ENCODE assay signal across 15 mouse cellular contexts in genomic region chr4:24625951-24626584, GRCm38 (mm10).
DNase-seq lines count a peak whose midpoint lies in the region; ATAC-seq and TF ChIP-seq lines count a peak whose summit lies in the region.
"Had no signal": no experiment of that assay in that cellular context is flagged by ENCODE, and none has a peak within 500 bp of the region (broad histone marks: within the 10 kb centered on the region; RNA-seq: fewer than 3 reads in every experiment).

No protein-coding gene starts in this region.

- no peak overlapping the region for H3K27ac ChIP-seq in intestine, embryonic 15.5 days
- H3K27ac ChIP-seq in intestine, postnatal 0 days (ENCODE audit: low read depth, low read length): no peak overlapping the region
- H3K27ac ChIP-seq in embryonic facial prominence, embryonic 14.5 days (replicated peaks; ENCODE audit: low read depth, low read length): no peak overlapping the region
- H3K27ac ChIP-seq in stomach, embryonic 16.5 days (ENCODE audit: low read length): no peak overlapping the region
- no peak overlapping the region for H3K27ac ChIP-seq in forebrain, embryonic 15.5 days (replicated peaks)
- H3K27ac ChIP-seq: hindbrain, embryonic 10.5 days had no signal

- DNase-seq in testis, postnatal 10 days (ENCODE audit: low spot score): peak; percentile 48
- DNase-seq in testis, postnatal 14 days (ENCODE audit: low spot score): no peak
- peak; percentile 40 for DNase-seq in embryonic facial prominence, embryonic 14.5 days (ENCODE audit: low spot score)
- DNase-seq in thymus, postnatal 36 days: no peak
- DNase-seq: cerebellum, adult 9-11 months; kidney, adult 2 months; layer of hippocampus, adult 9-11 months; left cerebral cortex, postnatal 4 days; lung, postnatal 10 days had no signal

- ATAC-seq in intestine, embryonic 15.5 days: peak; percentile 49; the same call in 1 of the 2 replicates
- ATAC-seq in intestine, postnatal 0 days: no peak
- peak; percentile 34; the same call in 1 of the 2 replicates for ATAC-seq in embryonic facial prominence, embryonic 14.5 days (ENCODE audit: low read depth)
- ATAC-seq in stomach, embryonic 16.5 days (ENCODE audit: insufficient read depth, low FRiP score): peak; percentile 69; the same call in 1 of the 2 replicates
- no peak for ATAC-seq in forebrain, embryonic 15.5 days (replicated peaks)
- ATAC-seq: CD4-positive, CD25-positive, alpha-beta regulatory T cell, adult 4 months had no signal

- H3K36me3 ChIP-seq in intestine, embryonic 15.5 days: no peaks in the 10 kb centered on the region
- no peaks in the 10 kb centered on the region for H3K36me3 ChIP-seq in intestine, postnatal 0 days (ENCODE audit: control insufficient read depth, insufficient read depth)
- H3K36me3 ChIP-seq in embryonic facial prominence, embryonic 14.5 days (ENCODE audit: control insufficient read depth, insufficient read depth, low read length): no peaks in the 10 kb centered on the region
- H3K36me3 ChIP-seq in stomach, embryonic 16.5 days (ENCODE audit: control insufficient read depth, insufficient read depth, low read length): no peaks in the 10 kb centered on the region
- H3K36me3 ChIP-seq in forebrain, embryonic 15.5 days: no peaks in the 10 kb centered on the region
- H3K36me3 ChIP-seq: hindbrain, embryonic 10.5 days had no signal

- H3K9me3 ChIP-seq in intestine, embryonic 15.5 days: no peaks in the 10 kb centered on the region
- no peaks in the 10 kb centered on the region for H3K9me3 ChIP-seq in intestine, postnatal 0 days (ENCODE audit: control insufficient read depth)
- no peaks in the 10 kb centered on the region for H3K9me3 ChIP-seq in embryonic facial prominence, embryonic 14.5 days (ENCODE audit: control insufficient read depth, low read length)
- H3K9me3 ChIP-seq in stomach, embryonic 16.5 days (replicated peaks; ENCODE audit: control insufficient read depth, low read length): no peaks in the 10 kb centered on the region
- no peaks in the 10 kb centered on the region for H3K9me3 ChIP-seq in forebrain, embryonic 15.5 days
- H3K9me3 ChIP-seq: hindbrain, embryonic 10.5 days had no signal

- WGBS in intestine, embryonic 15.5 days: 69% methylated on average over 13 of the region's 13 CpGs
- WGBS in intestine, postnatal 0 days: 71% methylated on average over 13 of the region's 13 CpGs
- 61% methylated on average over 13 of the region's 13 CpGs for WGBS in embryonic facial prominence, embryonic 14.5 days
- WGBS in stomach, embryonic 16.5 days: 60% methylated on average over 13 of the region's 13 CpGs
- WGBS in forebrain, embryonic 15.5 days: 80% methylated on average over 13 of the region's 13 CpGs

- H3K4me1 ChIP-seq in intestine, embryonic 15.5 days (replicated peaks): no peaks in the 10 kb centered on the region
- no peaks in the 10 kb centered on the region for H3K4me1 ChIP-seq in intestine, postnatal 0 days (replicated peaks; ENCODE audit: control insufficient read depth, insufficient read depth, low read length)
- H3K4me1 ChIP-seq in embryonic facial prominence, embryonic 14.5 days (ENCODE audit: control insufficient read depth, insufficient read depth, low read length): peaks cover 8% of the 10 kb centered on the region; the same call in 1 of the 2 replicates
- peaks cover 11% of the 10 kb centered on the region for H3K4me1 ChIP-seq in stomach, embryonic 16.5 days (ENCODE audit: control insufficient read depth, insufficient read depth, low read length)
- H3K4me1 ChIP-seq in forebrain, embryonic 15.5 days: peaks cover 13% of the 10 kb centered on the region

- no peak overlapping the region for H3K9ac ChIP-seq in intestine, embryonic 15.5 days
- no peak overlapping the region for H3K9ac ChIP-seq in intestine, postnatal 0 days (ENCODE audit: low read depth, low read length)
- no peak overlapping the region for H3K9ac ChIP-seq in embryonic facial prominence, embryonic 14.5 days (ENCODE audit: low read depth, low read length)
- H3K9ac ChIP-seq in stomach, embryonic 16.5 days (ENCODE audit: low read length): no peak overlapping the region
- H3K9ac ChIP-seq in forebrain, embryonic 15.5 days (replicated peaks): no peak overlapping the region

- H3K4me3 ChIP-seq in intestine, embryonic 15.5 days (replicated peaks): no peak overlapping the region
- H3K4me3 ChIP-seq in intestine, postnatal 0 days (ENCODE audit: low read depth, low read length): no peak overlapping the region
- H3K4me3 ChIP-seq in embryonic facial prominence, embryonic 14.5 days (ENCODE audit: low read depth, low read length): no peak overlapping the region
- H3K4me3 ChIP-seq in stomach, embryonic 16.5 days (replicated peaks; ENCODE audit: low read length): no peak overlapping the region
- H3K4me3 ChIP-seq in forebrain, embryonic 15.5 days: no peak overlapping the region
- H3K4me3 ChIP-seq: hindbrain, embryonic 10.5 days had no signal

- TF ChIP-seq CTCF in intestine, postnatal 0 days (IDR thresholded peaks at IDR 0.05; ENCODE audit: low read depth): no peak

- no peak overlapping the region for H3K4me2 ChIP-seq in intestine, embryonic 15.5 days (replicated peaks)
- no peak overlapping the region for H3K4me2 ChIP-seq in intestine, postnatal 0 days (replicated peaks; ENCODE audit: low read depth)
- no peak overlapping the region for H3K4me2 ChIP-seq in embryonic facial prominence, embryonic 14.5 days (ENCODE audit: low read depth, low read length)
- H3K4me2 ChIP-seq in stomach, embryonic 16.5 days (ENCODE audit: low read depth, low read length): no peak overlapping the region
- H3K4me2 ChIP-seq in forebrain, embryonic 15.5 days (replicated peaks): no peak overlapping the region

- H3K27me3 ChIP-seq in intestine, embryonic 15.5 days (replicated peaks): no peaks in the 10 kb centered on the region
- no peaks in the 10 kb centered on the region for H3K27me3 ChIP-seq in intestine, postnatal 0 days (replicated peaks; ENCODE audit: control insufficient read depth, insufficient read depth, low read length)
- no peaks in the 10 kb centered on the region for H3K27me3 ChIP-seq in embryonic facial prominence, embryonic 14.5 days (replicated peaks; ENCODE audit: control insufficient read depth, insufficient read depth, low read length)
- no peaks in the 10 kb centered on the region for H3K27me3 ChIP-seq in stomach, embryonic 16.5 days (ENCODE audit: control insufficient read depth, insufficient read depth, low read length)
- no peaks in the 10 kb centered on the region for H3K27me3 ChIP-seq in forebrain, embryonic 15.5 days

Comparison
In these comparisons a context has a peak if more than half of its experiments do, and no peak if none do; other contexts are left out.
1. ATAC-seq: peak in intestine, embryonic 15.5 days (single experiment), embryonic facial prominence, embryonic 14.5 days (single experiment) and stomach, embryonic 16.5 days (single experiment); none in intestine, postnatal 0 days (single experiment) and forebrain, embryonic 15.5 days (single experiment).
2. DNase-seq: peak in testis, postnatal 10 days (single experiment) and embryonic facial prominence, embryonic 14.5 days (single experiment); none in testis, postnatal 14 days (single experiment) and thymus, postnatal 36 days (0 of 2).